ENCODE assay signal across 8 mouse cellular contexts in the genomic region with DNA sequence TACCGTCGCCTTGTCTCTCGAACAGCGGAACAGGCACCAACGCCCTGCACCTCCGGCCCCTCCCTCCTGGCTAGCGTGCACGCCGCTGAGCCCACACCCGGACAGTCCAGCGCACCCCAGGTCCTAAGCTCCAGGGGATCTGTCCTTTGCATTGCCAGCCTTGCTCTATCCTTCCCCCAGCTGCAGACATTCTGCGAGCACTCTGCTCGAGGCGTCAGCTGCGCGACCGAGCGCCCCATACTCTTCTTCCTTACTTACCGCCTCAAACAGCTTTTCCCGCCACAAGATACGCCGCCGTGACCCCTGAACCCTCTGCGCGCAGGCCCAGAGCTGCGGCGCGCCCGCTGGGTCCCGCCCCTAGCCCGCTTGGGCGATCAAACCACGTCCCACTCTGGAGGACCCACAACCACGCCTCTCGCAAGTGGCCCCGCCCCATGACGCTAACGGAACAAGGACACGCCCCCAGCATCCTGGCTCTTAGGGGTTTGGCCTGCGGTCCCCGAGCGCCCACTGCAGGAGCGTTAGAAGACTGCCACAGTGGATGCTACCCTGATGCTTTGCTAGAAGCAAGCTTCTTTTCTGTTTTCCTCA. TPM values are rescaled to one million over a fixed set of nuclear protein-coding genes. Genes with fewer than 3 reads are reported as not detected.
DNase-seq lines count a peak whose midpoint lies in the region; ATAC-seq lines count a peak whose summit lies in the region.

A gene (minus strand): TSS at position 353 of the 591 bp plus-strand sequence.

- peak; percentile 98 for DNase-seq in adipocyte (ENCODE audit: low spot score)
- peak; percentile 100 for DNase-seq in embryo, embryonic 10 days (ENCODE audit: low spot score)
- peak; percentile 99 for DNase-seq in gastrocnemius, postnatal 10 days
- peak; percentile 100 for DNase-seq in induced T-regulatory cell, adult 2 months (ENCODE audit: low read depth)
- peak; percentile 97 to 100 for DNase-seq in left cerebral cortex, adult 9 months (ENCODE audit: low spot score in 2 of 2)
- DNase-seq in right cerebral cortex, postnatal 14 days, result peak; percentile 99
- DNase-seq in urinary bladder, postnatal 36 days (ENCODE audit: low spot score in 2 of 2), result peak; percentile 100

- ATAC-seq in megakaryocyte progenitor cell, adult 5-6 weeks (replicated peaks; ENCODE audit: poor library complexity), result peak; percentile 83

RNA-seq across cellular contexts. Expression of the gene that starts here (rescaled TPM):
- total RNA-seq in gastrocnemius, postnatal 10 days (2021), result 10 to 100 TPM in 1 of 2 experiments, 1 to 10 TPM in 1; 8.1 to 14.7 TPM
- 51.4 and 70.3 TPM in 2 replicates for total RNA-seq in megakaryocyte progenitor cell, adult 5-6 weeks (2015)
- 64.4 and 77.2 TPM in 2 replicates for total RNA-seq in megakaryocyte progenitor cell, adult 5-6 weeks (2017)

Comparison
In these comparisons a context has a peak if more than half of its experiments do, and no peak if none do; other contexts are left out.
1. Peak in every context shown above with its lines: DNase-seq and ATAC-seq.